Mouse (Mus musculus): ENCODE measurements around the gene Sacs.

DNA sequence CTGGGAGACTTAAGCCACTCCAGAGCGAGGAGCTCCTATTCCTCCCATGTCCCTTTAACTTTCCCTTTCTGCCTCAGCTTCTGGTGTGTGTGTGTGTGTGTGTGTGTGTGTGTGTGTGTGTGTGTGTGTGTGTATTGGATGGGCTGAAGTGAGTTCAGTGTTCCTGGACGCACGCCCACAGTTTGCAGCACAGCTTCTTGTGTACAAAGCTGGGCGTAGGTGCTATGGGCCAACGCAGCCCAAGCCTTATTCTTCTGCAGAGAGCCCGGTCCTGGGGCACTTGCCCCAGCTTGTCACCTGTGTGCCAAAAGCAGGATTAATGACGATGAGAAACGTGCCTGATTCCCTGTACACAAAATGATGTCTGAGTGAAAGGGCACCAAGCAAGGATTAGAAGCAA, 31.9 kb upstream of the Sacs start:
- TF ChIP-seq CTCF (IDR thresholded peaks at IDR 0.05; ENCODE audit: low read depth) (no peak), EP300 (IDR thresholded peaks at IDR 0.05; ENCODE audit: low read depth) (no peak)

Measured in liver, embryonic 14.5 days (tissue).